Mouse (Mus musculus) megakaryocyte-erythroid progenitor cell, adult 5-6 weeks (primary cell): ENCODE data around the gene Padi2. TPM values are rescaled to one million over a fixed set of nuclear protein-coding genes. Genes with fewer than 3 reads are reported as not detected.

Experiments used
- ATAC-seq: replicated peaks from 2 replicates; pipeline ENCODE4 v1.8.0; 2016; ENCODE audit warnings: mild to moderate bottlenecking, inconsistent platforms; ENCODE audit not compliant: severe bottlenecking, poor library complexity, low FRiP score, low TSS enrichment
- total RNA-seq, 2 experiments: library from RNA; stranded (forward) in 1 of 2; stranded (reverse) in 1 of 2; fragments of 200-1000, 215-1000 nt in 1 of 2; fragments of >200 nt in 1 of 2; fragmentation: Nextera tagmentation in 1 of 2; gene quantifications; 2 replicates each; pipeline ENCODE4 v1.2.3; 2014 to 2017

Padi2 gene
- total RNA-seq, 2 experiments from 2014 or later, result 1.6 to 2.9 TPM

GRCm38 (mm10) chr4:140880207-140880606 lies 25.9 kb upstream of the Padi2 start:
- no peak for ATAC-seq

- no peak for ATAC-seq
Observed at GRCm38 (mm10) chr4:140881026-140881670, 25.0 kb upstream of the Padi2 start.

- no peak for ATAC-seq
Observed at GRCm38 (mm10) chr4:140881771-140882170, 24.4 kb upstream of the Padi2 start.

- ATAC-seq, result no peak
Observed at GRCm38 (mm10) chr4:140882365-140882764, 23.8 kb upstream of the Padi2 start.

GRCm38 (mm10) chr4:140882981-140883380 lies 23.2 kb upstream of the Padi2 start:
- ATAC-seq, result no peak

- no peak for ATAC-seq
Observed at GRCm38 (mm10) chr4:140883852-140884251, 22.3 kb upstream of the Padi2 start.

GRCm38 (mm10) chr4:140891525-140892162 lies 14.5 kb upstream of the Padi2 start:
- no peak for ATAC-seq

GRCm38 (mm10) chr4:140892163-140892530 lies 14.0 kb upstream of the Padi2 start:
- ATAC-seq, result no peak

- ATAC-seq, result no peak
Observed at GRCm38 (mm10) chr4:140904776-140905425, 1.2 kb upstream of the Padi2 start.

GRCm38 (mm10) chr4:140905426-140905871 lies 695 bp upstream of the Padi2 start:
- no peak for ATAC-seq

GRCm38 (mm10) chr4:140906827-140907280 lies 710 bp downstream of the Padi2 start:
- ATAC-seq, result no peak

- no peak for ATAC-seq
Observed at GRCm38 (mm10) chr4:140907306-140908024, 1.3 kb downstream of the Padi2 start.

GRCm38 (mm10) chr4:140908627-140909026 lies 2.5 kb downstream of the Padi2 start:
- no peak for ATAC-seq

- no peak for ATAC-seq
Observed at GRCm38 (mm10) chr4:140909536-140909935, 3.4 kb downstream of the Padi2 start.

GRCm38 (mm10) chr4:140910661-140911310 lies 4.6 kb downstream of the Padi2 start:
- ATAC-seq, result no peak

- ATAC-seq, result no peak
Observed at GRCm38 (mm10) chr4:140911416-140911815, 5.3 kb downstream of the Padi2 start.

GRCm38 (mm10) chr4:140912271-140912833 lies 6.2 kb downstream of the Padi2 start:
- ATAC-seq, result no peak

GRCm38 (mm10) chr4:140913565-140913964 lies 7.4 kb downstream of the Padi2 start:
- no peak for ATAC-seq

- no peak for ATAC-seq
Observed at GRCm38 (mm10) chr4:140914731-140915131, 8.6 kb downstream of the Padi2 start.
